Mouse (Mus musculus) neural tube, embryonic 10.5 days (tissue): Measurements from ENCODE around the gene AU041133.
"Not testable (repeated sequence)": the region's sequence is repeated elsewhere in the genome, so short reads cannot be mapped to it uniquely, and the experiment has no call there.

ENCODE experiments used
- DNase-seq: peaks from one replicate; pipeline ENCODE4 v3.0.0-alpha.2; 2017; ENCODE audit warnings: low spot score; ENCODE audit errors: extremely low spot score

AU041133 gene

GRCm38 (mm10) chr10:82127850-82128401 is at the start of gene AU041133:
TSS of gene AU041133 (plus strand) at chr10:82128013.
- peak; percentile 88 for DNase-seq

GRCm38 (mm10) chr10:82082728-82083621 is 44.8 kb upstream of the AU041133 start, which contains the start of gene BC024063:
TSS of gene BC024063 (plus strand) at chr10:82083353.
- peak; percentile 70 for DNase-seq

- DNase-seq, result not testable (repeated sequence)
Measured at GRCm38 (mm10) chr10:82083622-82083971, 44.2 kb upstream of the AU041133 start.

GRCm38 (mm10) chr10:82117206-82117605 is 10.6 kb upstream of the AU041133 start:
- DNase-seq, result no peak

- no peak for DNase-seq
Measured at GRCm38 (mm10) chr10:82145282-82145681, 17.5 kb downstream of the AU041133 start.

GRCm38 (mm10) chr10:82147571-82147970 is 19.8 kb downstream of the AU041133 start:
- no peak for DNase-seq

GRCm38 (mm10) chr10:82167777-82168176 is 40.0 kb downstream of the AU041133 start:
- no peak for DNase-seq

- DNase-seq, result no peak
Measured at GRCm38 (mm10) chr10:82169776-82170175, 42.0 kb downstream of the AU041133 start.

GRCm38 (mm10) chr10:82170808-82171207 is 43.0 kb downstream of the AU041133 start:
- DNase-seq, result no peak

- peak; percentile 87 for DNase-seq
Measured at GRCm38 (mm10) chr10:82178257-82179064, 50.6 kb downstream of the AU041133 start.
